Comparison of ENCODE assay signal across 8 mouse cellular contexts in the genomic region with DNA sequence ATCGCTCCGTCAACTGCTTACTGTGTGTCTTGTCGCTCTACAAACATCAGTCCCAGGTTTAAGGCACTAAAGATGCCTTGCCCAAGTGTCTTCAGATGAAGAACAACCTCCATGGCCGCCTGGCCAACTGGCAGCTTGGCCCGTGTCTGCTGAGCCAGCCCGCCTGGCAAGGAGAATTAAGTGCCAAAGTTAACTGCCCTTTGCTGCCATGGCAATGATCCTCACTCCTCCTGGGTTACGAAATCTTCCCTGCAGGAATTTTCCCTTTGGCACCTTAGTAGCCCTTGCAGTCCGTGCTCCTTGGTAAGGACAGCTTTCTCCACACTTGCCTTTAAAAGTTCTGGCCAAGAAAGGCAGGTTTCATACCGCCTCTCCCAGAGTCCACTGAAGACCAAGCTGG. TPM values are rescaled to one million over a fixed set of nuclear protein-coding genes. Genes with fewer than 3 reads are reported as not detected.
DNase-seq lines count a peak whose midpoint lies in the region; ATAC-seq and TF ChIP-seq lines count a peak whose summit lies in the region.
"Had no signal": no experiment of that assay in that cellular context is flagged by ENCODE, and none has a peak within 500 bp of the region (broad histone marks: within the 10 kb centered on the region; RNA-seq: fewer than 3 reads in every experiment).

No protein-coding gene starts in this region.

- no peak for TF ChIP-seq CTCF in cerebellum, adult 2 months (IDR thresholded peaks at IDR 0.05; ENCODE audit: borderline replicate concordance, insufficient read depth, low read depth, low read length)
- TF ChIP-seq CTCF in layer of hippocampus, adult 2 months (conservative IDR thresholded peaks at IDR 0.05): no peak

- no peak for DNase-seq in liver, embryonic 11.5 days (ENCODE audit: low spot score)
- peak; percentile 28 to 46 for DNase-seq in cerebellum, adult 2 months
- DNase-seq in gastrocnemius, postnatal 25 days: peak; percentile 51
- DNase-seq in lung, postnatal 14 days: peak; percentile 63
- DNase-seq in layer of hippocampus, adult 2 months (ENCODE audit: low spot score in 2 of 2): no peak
- no peak for DNase-seq in natural killer cell, adult 2 months (ENCODE audit: low spot score in 2 of 2)
- DNase-seq: thymus, postnatal 14 days had no signal

- ATAC-seq in liver, embryonic 16.5 days (ENCODE audit: low read depth): no peak
- no peak for ATAC-seq in liver, embryonic 11.5 days (replicated peaks; ENCODE audit: low FRiP score)

- WGBS in liver, embryonic 16.5 days (ENCODE audit: insufficient replicate concordance): 72% methylated on average over 9 of the region's 9 CpGs
- 90% methylated on average over 9 of the region's 9 CpGs for WGBS in liver, embryonic 11.5 days
- WGBS in cerebellum, adult 2 months: 44% methylated on average over 9 of the region's 9 CpGs

- no peaks in the 10 kb centered on the region; the same call in none of the 2 replicates for H3K4me1 ChIP-seq in liver, embryonic 16.5 days (ENCODE audit: control insufficient read depth, low read depth, low read length)
- no peaks in the 10 kb centered on the region for H3K4me1 ChIP-seq in liver, embryonic 11.5 days (replicated peaks; ENCODE audit: control insufficient read depth, insufficient read depth, low read length)
- peaks cover 6% of the 10 kb centered on the region for H3K4me1 ChIP-seq in cerebellum, adult 2 months (ENCODE audit: control insufficient read depth, insufficient read depth, low read length)

- H3K36me3 ChIP-seq in liver, embryonic 16.5 days (ENCODE audit: control insufficient read depth, insufficient read depth): no peaks in the 10 kb centered on the region
- H3K36me3 ChIP-seq in liver, embryonic 11.5 days (ENCODE audit: control insufficient read depth, insufficient read depth, low read length): no peaks in the 10 kb centered on the region

- H3K4me3 ChIP-seq in liver, embryonic 16.5 days (ENCODE audit: low read depth, low read length): no peak overlapping the region
- H3K4me3 ChIP-seq in liver, embryonic 11.5 days (ENCODE audit: low read depth, low read length): no peak overlapping the region
- no peak overlapping the region for H3K4me3 ChIP-seq in cerebellum, adult 2 months (replicated peaks; ENCODE audit: insufficient read depth, low read depth, low read length)
- no peak overlapping the region for H3K4me3 ChIP-seq in layer of hippocampus, adult 2 months

- H3K27me3 ChIP-seq in liver, embryonic 16.5 days (ENCODE audit: control insufficient read depth, insufficient read depth, low read depth, low read length): no peaks in the 10 kb centered on the region
- H3K27me3 ChIP-seq in liver, embryonic 11.5 days (replicated peaks; ENCODE audit: control insufficient read depth, insufficient read depth, low read length): no peaks in the 10 kb centered on the region
- H3K27me3 ChIP-seq in cerebellum, adult 2 months (ENCODE audit: control insufficient read depth, insufficient read depth, low read length): no peaks in the 10 kb centered on the region

- no peak overlapping the region for H3K4me2 ChIP-seq in liver, embryonic 16.5 days (ENCODE audit: low read depth, low read length)
- no peak overlapping the region for H3K4me2 ChIP-seq in liver, embryonic 11.5 days

- H3K27ac ChIP-seq in liver, embryonic 16.5 days (ENCODE audit: low read length): peak overlapping the region; percentile 24; the same call in 1 of the 2 replicates
- H3K27ac ChIP-seq in liver, embryonic 11.5 days (ENCODE audit: low read depth, low read length): no peak overlapping the region
- no peak overlapping the region for H3K27ac ChIP-seq in cerebellum, adult 2 months (ENCODE audit: insufficient read depth, low read length)
- no peak overlapping the region for H3K27ac ChIP-seq in layer of hippocampus, adult 2 months

- no peaks in the 10 kb centered on the region for H3K9me3 ChIP-seq in liver, embryonic 16.5 days (replicated peaks; ENCODE audit: control insufficient read depth, low read length)
- H3K9me3 ChIP-seq in liver, embryonic 11.5 days (ENCODE audit: control insufficient read depth, low read length): no peaks in the 10 kb centered on the region

- H3K9ac ChIP-seq in liver, embryonic 16.5 days (ENCODE audit: low read depth, low read length): no peak overlapping the region
- no peak overlapping the region for H3K9ac ChIP-seq in liver, embryonic 11.5 days (ENCODE audit: low read depth, low read length)

- no peak for TF ChIP-seq POLR2A in cerebellum, adult 2 months (IDR thresholded peaks at IDR 0.05; ENCODE audit: borderline replicate concordance, insufficient read depth, low read length)

RNA-seq across cellular contexts. Expression of gene Cobll1, which starts 20.9 kb away (rescaled TPM):
- 4.9 and 6.1 TPM in 2 replicates for polyA plus RNA-seq in liver, embryonic 16.5 days (2015; fragmentation: Nextera tagmentation; extraction: Ambion mirVana)
- polyA plus RNA-seq in liver, embryonic 11.5 days (2014; fragmentation: Nextera tagmentation; extraction: Ambion mirVana): 5.8 and 6.4 TPM in 2 replicates
- polyA plus RNA-seq in cerebellum, adult 2 months (2012; rRNA removed): 10.7 and 11.0 TPM in 2 replicates
- total RNA-seq in gastrocnemius, postnatal 25 days (2021): 1 to 10 TPM; 3.9 to 4.8 TPM
- total RNA-seq in layer of hippocampus, adult 2 months (2021): 1 to 10 TPM; 6.8 to 8.5 TPM

Comparison
In these comparisons a context has a peak if more than half of its experiments do, and no peak if none do; other contexts are left out.
1. DNase-seq: peak in cerebellum, adult 2 months (2 of 2), gastrocnemius, postnatal 25 days (single experiment) and lung, postnatal 14 days (single experiment); none in liver, embryonic 11.5 days (single experiment), layer of hippocampus, adult 2 months (0 of 2) and natural killer cell, adult 2 months (0 of 2).